ENCODE assay signal across 9 mouse cellular contexts in genomic region chr15:24566981-24567380, GRCm38 (mm10).
DNase-seq lines count a peak whose midpoint lies in the region; ATAC-seq lines count a peak whose summit lies in the region.
"Had no signal": no experiment of that assay in that cellular context is flagged by ENCODE, and none has a peak within 500 bp of the region (broad histone marks: within the 10 kb centered on the region; RNA-seq: fewer than 3 reads in every experiment).

No protein-coding gene starts in this region.

- no peak overlapping the region for H3K4me2 ChIP-seq in hindbrain, embryonic 13.5 days
- no peak overlapping the region for H3K4me2 ChIP-seq in midbrain, embryonic 12.5 days (replicated peaks)

- H3K27ac ChIP-seq in hindbrain, embryonic 13.5 days: 0 out of 2 replicates have a peak overlapping the region, but pooled peaks have one; percentile 3
- H3K27ac ChIP-seq in midbrain, embryonic 12.5 days (replicated peaks): peak overlapping the region; percentile 46; the same call in 1 of the 2 replicates

- H3K9me3 ChIP-seq in hindbrain, embryonic 13.5 days: no peaks in the 10 kb centered on the region
- H3K9me3 ChIP-seq in midbrain, embryonic 12.5 days: no peaks in the 10 kb centered on the region

- DNase-seq in layer of hippocampus, adult 11-12 months (ENCODE audit: low spot score): peak; percentile 12
- DNase-seq in layer of hippocampus, adult 9-10 months (ENCODE audit: low spot score): no peak
- DNase-seq in telencephalon, adult 2 months (ENCODE audit: low read depth, low spot score): peak; percentile 52
- DNase-seq in gastrocnemius, postnatal 36 days: no peak
- DNase-seq in ovary, postnatal 10 days (ENCODE audit: low spot score): no peak
- no peak for DNase-seq in cerebellum, adult 9-10 months
- DNase-seq: gastrocnemius, postnatal 10 days had no signal

- intact Hi-C loops in gastrocnemius, postnatal 36 days (cut with DNase I): no loop called here

- no peaks in the 10 kb centered on the region for H3K27me3 ChIP-seq in hindbrain, embryonic 13.5 days
- no peaks in the 10 kb centered on the region for H3K27me3 ChIP-seq in midbrain, embryonic 12.5 days

- peak; percentile 90 for ATAC-seq in hindbrain, embryonic 13.5 days (ENCODE audit: low FRiP score)
- ATAC-seq in midbrain, embryonic 12.5 days (ENCODE audit: low FRiP score, low read depth): peak; percentile 99

- H3K9ac ChIP-seq in hindbrain, embryonic 13.5 days: no peak overlapping the region
- no peak overlapping the region for H3K9ac ChIP-seq in midbrain, embryonic 12.5 days (replicated peaks)

- H3K36me3 ChIP-seq in hindbrain, embryonic 13.5 days: no peaks in the 10 kb centered on the region
- no peaks in the 10 kb centered on the region for H3K36me3 ChIP-seq in midbrain, embryonic 12.5 days

- WGBS in hindbrain, embryonic 13.5 days: 8% methylated on average over 3 of the region's 3 CpGs
- WGBS in midbrain, embryonic 12.5 days: 8% methylated on average over 3 of the region's 3 CpGs

- H3K4me1 ChIP-seq in hindbrain, embryonic 13.5 days (replicated peaks): peaks cover 4% of the 10 kb centered on the region; the same call in 1 of the 2 replicates
- H3K4me1 ChIP-seq in midbrain, embryonic 12.5 days: peaks cover 6% of the 10 kb centered on the region; the same call in 1 of the 2 replicates

- no peak overlapping the region for H3K4me3 ChIP-seq in hindbrain, embryonic 13.5 days
- no peak overlapping the region for H3K4me3 ChIP-seq in midbrain, embryonic 12.5 days

Comparison
In these comparisons a context has a peak if more than half of its experiments do, and no peak if none do; other contexts are left out.
1. DNase-seq: peak in layer of hippocampus, adult 11-12 months (single experiment) and telencephalon, adult 2 months (single experiment); none in layer of hippocampus, adult 9-10 months (single experiment), gastrocnemius, postnatal 36 days (0 of 2), ovary, postnatal 10 days (single experiment) and cerebellum, adult 9-10 months (single experiment).